Mouse (Mus musculus): ENCODE measurements at regions not wholly inside any gene's neighbourhood (a gene's known extent, or its start where the extent isn't known, plus 50 kb on each side); places are given as distances from the start of the nearest gene placed in this dataset.

GRCm38 (mm10) chr1:184559543-184559942, 172.9 kb downstream of the Hlx start:
- ATAC-seq (replicated peaks in 1 of 2; ENCODE audit: insufficient read depth in 1 of 2, low FRiP score in 2 of 2, low TSS enrichment in 1 of 2, low read depth in 1 of 2, poor library complexity in 2 of 2, severe bottlenecking in 2 of 2) = no peak

- ATAC-seq (replicated peaks in 1 of 2; ENCODE audit: insufficient read depth in 1 of 2, low FRiP score in 2 of 2, low TSS enrichment in 1 of 2, low read depth in 1 of 2, poor library complexity in 2 of 2, severe bottlenecking in 2 of 2) = no peak
Measured at GRCm38 (mm10) chr1:184553791-184554190, 178.6 kb downstream of the Hlx start.

- ATAC-seq (replicated peaks in 1 of 2; ENCODE audit: insufficient read depth in 1 of 2, low FRiP score in 2 of 2, low TSS enrichment in 1 of 2, low read depth in 1 of 2, poor library complexity in 2 of 2, severe bottlenecking in 2 of 2) = no peak
Measured at GRCm38 (mm10) chr1:184550491-184550890, 181.9 kb downstream of the Hlx start.

GRCm38 (mm10) chr1:184547650-184548235, 184.7 kb downstream of the Hlx start:
- no peak for ATAC-seq (replicated peaks in 1 of 2; ENCODE audit: insufficient read depth in 1 of 2, low FRiP score in 2 of 2, low TSS enrichment in 1 of 2, low read depth in 1 of 2, poor library complexity in 2 of 2, severe bottlenecking in 2 of 2)

GRCm38 (mm10) chr1:184546140-184546661, 186.2 kb downstream of the Hlx start:
- ATAC-seq (replicated peaks in 1 of 2; ENCODE audit: insufficient read depth in 1 of 2, low FRiP score in 2 of 2, low TSS enrichment in 1 of 2, low read depth in 1 of 2, poor library complexity in 2 of 2, severe bottlenecking in 2 of 2) = no peak

GRCm38 (mm10) chr1:184545111-184545510, 187.3 kb downstream of the Hlx start:
- no peak for ATAC-seq (replicated peaks in 1 of 2; ENCODE audit: insufficient read depth in 1 of 2, low FRiP score in 2 of 2, low TSS enrichment in 1 of 2, low read depth in 1 of 2, poor library complexity in 2 of 2, severe bottlenecking in 2 of 2)

GRCm38 (mm10) chr1:184542321-184543115, 189.9 kb downstream of the Hlx start:
- peak in 1 of 2 experiments; percentile 53; a peak in 2 of 4 replicates for ATAC-seq (replicated peaks in 1 of 2; ENCODE audit: insufficient read depth in 1 of 2, low FRiP score in 2 of 2, low TSS enrichment in 1 of 2, low read depth in 1 of 2, poor library complexity in 2 of 2, severe bottlenecking in 2 of 2)

- no peak for ATAC-seq (replicated peaks in 1 of 2; ENCODE audit: insufficient read depth in 1 of 2, low FRiP score in 2 of 2, low TSS enrichment in 1 of 2, low read depth in 1 of 2, poor library complexity in 2 of 2, severe bottlenecking in 2 of 2)
Measured at GRCm38 (mm10) chr1:184539818-184540217, 192.6 kb downstream of the Hlx start.

GRCm38 (mm10) chr1:184536311-184537200, 195.9 kb downstream of the Hlx start:
- ATAC-seq (replicated peaks in 1 of 2; ENCODE audit: insufficient read depth in 1 of 2, low FRiP score in 2 of 2, low TSS enrichment in 1 of 2, low read depth in 1 of 2, poor library complexity in 2 of 2, severe bottlenecking in 2 of 2) = peak; percentile 69 to 81; a peak in 3 of 4 replicates

- ATAC-seq (replicated peaks in 1 of 2; ENCODE audit: insufficient read depth in 1 of 2, low FRiP score in 2 of 2, low TSS enrichment in 1 of 2, low read depth in 1 of 2, poor library complexity in 2 of 2, severe bottlenecking in 2 of 2) = no peak; a peak in 1 of 4 replicates
Measured at GRCm38 (mm10) chr1:184535691-184536090, 196.7 kb downstream of the Hlx start.

GRCm38 (mm10) chr1:184534511-184534910, 197.9 kb downstream of the Hlx start:
- no peak for ATAC-seq (replicated peaks in 1 of 2; ENCODE audit: insufficient read depth in 1 of 2, low FRiP score in 2 of 2, low TSS enrichment in 1 of 2, low read depth in 1 of 2, poor library complexity in 2 of 2, severe bottlenecking in 2 of 2)

- ATAC-seq (replicated peaks in 1 of 2; ENCODE audit: insufficient read depth in 1 of 2, low FRiP score in 2 of 2, low TSS enrichment in 1 of 2, low read depth in 1 of 2, poor library complexity in 2 of 2, severe bottlenecking in 2 of 2) = no peak
Measured at GRCm38 (mm10) chr1:184533870-184534269, 198.5 kb downstream of the Hlx start.

GRCm38 (mm10) chr1:184532488-184533055, 199.8 kb downstream of the Hlx start:
- no peak for ATAC-seq (replicated peaks in 1 of 2; ENCODE audit: insufficient read depth in 1 of 2, low FRiP score in 2 of 2, low TSS enrichment in 1 of 2, low read depth in 1 of 2, poor library complexity in 2 of 2, severe bottlenecking in 2 of 2)

GRCm38 (mm10) chr1:184530606-184531320, 201.7 kb downstream of the Hlx start:
- no peak for ATAC-seq (replicated peaks in 1 of 2; ENCODE audit: insufficient read depth in 1 of 2, low FRiP score in 2 of 2, low TSS enrichment in 1 of 2, low read depth in 1 of 2, poor library complexity in 2 of 2, severe bottlenecking in 2 of 2)

GRCm38 (mm10) chr1:184525740-184526139, 206.7 kb downstream of the Hlx start:
- ATAC-seq (replicated peaks in 1 of 2; ENCODE audit: insufficient read depth in 1 of 2, low FRiP score in 2 of 2, low TSS enrichment in 1 of 2, low read depth in 1 of 2, poor library complexity in 2 of 2, severe bottlenecking in 2 of 2) = no peak

GRCm38 (mm10) chr1:184519551-184519950, 212.9 kb downstream of the Hlx start:
- ATAC-seq (replicated peaks in 1 of 2; ENCODE audit: insufficient read depth in 1 of 2, low FRiP score in 2 of 2, low TSS enrichment in 1 of 2, low read depth in 1 of 2, poor library complexity in 2 of 2, severe bottlenecking in 2 of 2) = no peak

- peak in 1 of 2 experiments; percentile 51; a peak in 1 of 4 replicates for ATAC-seq (replicated peaks in 1 of 2; ENCODE audit: insufficient read depth in 1 of 2, low FRiP score in 2 of 2, low TSS enrichment in 1 of 2, low read depth in 1 of 2, poor library complexity in 2 of 2, severe bottlenecking in 2 of 2)
Measured at GRCm38 (mm10) chr1:184504663-184505062, 227.8 kb downstream of the Hlx start.
